Mouse (Mus musculus): ENCODE data around the gene Cpa4.

The Cpa4 gene

GRCm38 (mm10) chr6:30551644-30552580 lies 16.3 kb upstream of the Cpa4 start:
- DNase-seq (ENCODE audit: low spot score): peak; percentile 84

- no peak for DNase-seq (ENCODE audit: low spot score)
These were observed 15.5 kb upstream of the Cpa4 start for GRCm38 (mm10) chr6:30552628-30553027.

- DNase-seq (ENCODE audit: low spot score): no peak
These were observed 14.7 kb upstream of the Cpa4 start for GRCm38 (mm10) chr6:30553381-30554010.

GRCm38 (mm10) chr6:30554092-30554491 lies 14.1 kb upstream of the Cpa4 start:
- no peak for DNase-seq (ENCODE audit: low spot score)

GRCm38 (mm10) chr6:30554621-30555170 lies 13.5 kb upstream of the Cpa4 start:
- DNase-seq (ENCODE audit: low spot score): no peak

- DNase-seq (ENCODE audit: low spot score): no peak
These were observed 12.1 kb upstream of the Cpa4 start for GRCm38 (mm10) chr6:30556080-30556479.

- DNase-seq (ENCODE audit: low spot score): no peak
These were observed 8.4 kb upstream of the Cpa4 start for GRCm38 (mm10) chr6:30559726-30560125.

GRCm38 (mm10) chr6:30562132-30562531 lies 6.0 kb upstream of the Cpa4 start:
- DNase-seq (ENCODE audit: low spot score): no peak

- DNase-seq (ENCODE audit: low spot score): no peak
These were observed 4.6 kb upstream of the Cpa4 start for GRCm38 (mm10) chr6:30563575-30563974.

GRCm38 (mm10) chr6:30564051-30564450 lies 4.1 kb upstream of the Cpa4 start:
- no peak for DNase-seq (ENCODE audit: low spot score)

GRCm38 (mm10) chr6:30569331-30569730 lies 1.2 kb downstream of the Cpa4 start:
- no peak for DNase-seq (ENCODE audit: low spot score)

- DNase-seq (ENCODE audit: low spot score): no peak
These were observed 1.8 kb downstream of the Cpa4 start for GRCm38 (mm10) chr6:30570012-30570411.

GRCm38 (mm10) chr6:30572456-30573311 lies 4.5 kb downstream of the Cpa4 start:
- DNase-seq (ENCODE audit: low spot score): peak; percentile 82

GRCm38 (mm10) chr6:30573380-30573779 lies 5.2 kb downstream of the Cpa4 start:
- no peak for DNase-seq (ENCODE audit: low spot score)

GRCm38 (mm10) chr6:30574945-30575344 lies 6.8 kb downstream of the Cpa4 start:
- DNase-seq (ENCODE audit: low spot score): no peak

- peak; percentile 47 for DNase-seq (ENCODE audit: low spot score)
These were observed 8.5 kb downstream of the Cpa4 start for GRCm38 (mm10) chr6:30576477-30577203.

- peak; percentile 47 for DNase-seq (ENCODE audit: low spot score)
These were observed 12.0 kb downstream of the Cpa4 start for GRCm38 (mm10) chr6:30579961-30580840.

- no peak for DNase-seq (ENCODE audit: low spot score)
These were observed 12.6 kb downstream of the Cpa4 start for GRCm38 (mm10) chr6:30580841-30581176.

GRCm38 (mm10) chr6:30586886-30587442 lies 18.8 kb downstream of the Cpa4 start:
- no peak for DNase-seq (ENCODE audit: low spot score)

GRCm38 (mm10) chr6:30589819-30590218 lies 21.6 kb downstream of the Cpa4 start:
- peak; percentile 48 for DNase-seq (ENCODE audit: low spot score)

Data from embryo, embryonic 10.5 days (tissue).